Mouse (Mus musculus): ENCODE results near the gene Mepe.

Gene Mepe

GRCm38 (mm10) chr5:104325029-104325428, at the start of gene Mepe:
Gene Mepe, plus strand, starts transcription at chr5:104325329.
- no peak for DNase-seq (ENCODE audit: extremely low read depth, low read depth, low spot score)

GRCm38 (mm10) chr5:104294201-104294600, 30.9 kb upstream of the Mepe start:
- no peak for DNase-seq (ENCODE audit: extremely low read depth, low read depth, low spot score)

GRCm38 (mm10) chr5:104298994-104299393, 26.1 kb upstream of the Mepe start, which contains the start of gene Ibsp:
Gene Ibsp, plus strand, starts transcription at chr5:104299171.
- no peak for DNase-seq (ENCODE audit: extremely low read depth, low read depth, low spot score)

GRCm38 (mm10) chr5:104314073-104314472, 11.1 kb upstream of the Mepe start:
- DNase-seq (ENCODE audit: extremely low read depth, low read depth, low spot score), result no peak

- DNase-seq (ENCODE audit: extremely low read depth, low read depth, low spot score), result no peak
Observed at GRCm38 (mm10) chr5:104326884-104327283, 1.8 kb downstream of the Mepe start.

- no peak for DNase-seq (ENCODE audit: extremely low read depth, low read depth, low spot score)
Observed at GRCm38 (mm10) chr5:104327389-104327788, 2.3 kb downstream of the Mepe start.

- no peak for DNase-seq (ENCODE audit: extremely low read depth, low read depth, low spot score)
Observed at GRCm38 (mm10) chr5:104327876-104328275, 2.7 kb downstream of the Mepe start.

- no peak for DNase-seq (ENCODE audit: extremely low read depth, low read depth, low spot score)
Observed at GRCm38 (mm10) chr5:104328317-104328850, 3.3 kb downstream of the Mepe start.

GRCm38 (mm10) chr5:104329381-104329780, 4.3 kb downstream of the Mepe start:
- DNase-seq (ENCODE audit: extremely low read depth, low read depth, low spot score), result no peak

- no peak for DNase-seq (ENCODE audit: extremely low read depth, low read depth, low spot score)
Observed at GRCm38 (mm10) chr5:104330088-104330487, 5.0 kb downstream of the Mepe start.

GRCm38 (mm10) chr5:104332296-104332695, 7.2 kb downstream of the Mepe start:
- no peak for DNase-seq (ENCODE audit: extremely low read depth, low read depth, low spot score)

GRCm38 (mm10) chr5:104333231-104333640, 8.1 kb downstream of the Mepe start:
- no peak for DNase-seq (ENCODE audit: extremely low read depth, low read depth, low spot score)

GRCm38 (mm10) chr5:104333643-104334042, 8.5 kb downstream of the Mepe start:
- DNase-seq (ENCODE audit: extremely low read depth, low read depth, low spot score), result no peak

GRCm38 (mm10) chr5:104334516-104334915, 9.4 kb downstream of the Mepe start:
- no peak for DNase-seq (ENCODE audit: extremely low read depth, low read depth, low spot score)

- DNase-seq (ENCODE audit: extremely low read depth, low read depth, low spot score), result no peak
Observed at GRCm38 (mm10) chr5:104335962-104336361, 10.8 kb downstream of the Mepe start.

GRCm38 (mm10) chr5:104337491-104337890, 12.4 kb downstream of the Mepe start:
- DNase-seq (ENCODE audit: extremely low read depth, low read depth, low spot score), result no peak

- no peak for DNase-seq (ENCODE audit: extremely low read depth, low read depth, low spot score)
Observed at GRCm38 (mm10) chr5:104339009-104339408, 13.9 kb downstream of the Mepe start.

GRCm38 (mm10) chr5:104339706-104340512, 14.8 kb downstream of the Mepe start:
- no peak for DNase-seq (ENCODE audit: extremely low read depth, low read depth, low spot score)

GRCm38 (mm10) chr5:104340513-104340829, 15.3 kb downstream of the Mepe start:
- DNase-seq (ENCODE audit: extremely low read depth, low read depth, low spot score), result no peak

- no peak for DNase-seq (ENCODE audit: extremely low read depth, low read depth, low spot score)
Observed at GRCm38 (mm10) chr5:104342881-104343280, 17.8 kb downstream of the Mepe start.

- no peak for DNase-seq (ENCODE audit: extremely low read depth, low read depth, low spot score)
Observed at GRCm38 (mm10) chr5:104344526-104345240, 19.6 kb downstream of the Mepe start.

GRCm38 (mm10) chr5:104345241-104345630, 20.1 kb downstream of the Mepe start:
- DNase-seq (ENCODE audit: extremely low read depth, low read depth, low spot score), result no peak

Measured in fat pad, adult 2 months (tissue).